Mouse (Mus musculus): Measurements from ENCODE around the gene Ppip5k2.

DNA sequence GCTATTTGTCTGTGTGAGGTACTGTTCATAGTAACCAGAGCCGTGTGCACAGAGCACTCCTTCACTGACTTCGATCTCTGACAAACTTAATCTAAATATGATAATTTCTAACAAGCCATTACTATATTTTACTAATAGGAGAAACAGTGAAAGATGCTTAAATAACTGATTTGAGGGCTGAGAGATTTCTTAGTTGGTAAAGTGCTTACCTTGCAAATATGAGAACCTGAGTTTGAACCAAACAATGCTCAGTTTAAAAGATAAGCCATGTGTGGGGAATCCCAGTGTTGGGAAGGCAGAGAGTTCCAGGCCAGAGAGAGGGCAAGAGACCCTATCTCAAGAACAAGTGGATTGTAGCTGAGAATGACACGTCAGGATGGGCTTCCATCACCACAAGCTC is 22.0 kb downstream of the Ppip5k2 start:
- TF ChIP-seq CTCF (IDR thresholded peaks at IDR 0.05; ENCODE audit: low read depth) (no peak), EP300 (IDR thresholded peaks at IDR 0.05; ENCODE audit: low read depth) (no peak)
